Mouse (Mus musculus) neural tube, embryonic 13.5 days (tissue): Measurements from ENCODE around the gene L3mbtl1. TPM values are rescaled to one million over a fixed set of nuclear protein-coding genes. Genes with fewer than 3 reads are reported as not detected.

ENCODE experiments used
- ATAC-seq: fragments of 200-750 bp; cut with Nextera tagmentation; 2 replicates; pipeline ENCODE4 v1.8.0; 2017; ENCODE audit warnings: low read depth, mild to moderate bottlenecking, moderate TSS enrichment, moderate library complexity
- H3K27ac ChIP-seq: fragments of 300-500 bp; sonication (generic); replicated peaks from 2 replicates; pipeline ENCODE4 v1.5.1; 2015; ENCODE audit warnings: moderate library complexity, mild to moderate bottlenecking, inconsistent platforms
- H3K27me3 ChIP-seq: fragments of 300-500 bp; sonication (generic); 2 replicates; pipeline ENCODE4 v1.6.1; 2015; ENCODE audit warnings: mild to moderate bottlenecking, inconsistent platforms
- H3K36me3 ChIP-seq: fragments of 300-500 bp; sonication (generic); 2 replicates; pipeline ENCODE4 v1.6.1; 2015; ENCODE audit warnings: mild to moderate bottlenecking, inconsistent platforms
- H3K4me1 ChIP-seq: fragments of 300-500 bp; sonication (generic); replicated peaks from 2 replicates; pipeline ENCODE4 v1.6.1; 2015; ENCODE audit warnings: inconsistent platforms
- H3K4me2 ChIP-seq: fragments of 300-500 bp; sonication (generic); 2 replicates; pipeline ENCODE4 v1.6.1; 2015; ENCODE audit warnings: inconsistent platforms, mild to moderate bottlenecking, moderate library complexity
- H3K4me3 ChIP-seq: fragments of 300-500 bp; sonication (generic); 2 replicates; pipeline ENCODE4 v1.5.1; 2015; ENCODE audit warnings: mild to moderate bottlenecking, inconsistent platforms
- H3K9ac ChIP-seq: fragments of 300-500 bp; sonication (generic); 2 replicates; pipeline ENCODE4 v1.6.1; 2015; ENCODE audit warnings: moderate library complexity, mild to moderate bottlenecking, inconsistent platforms
- H3K9me3 ChIP-seq: fragments of 300-500 bp; sonication (generic); 2 replicates; pipeline ENCODE4 v1.6.1; 2016; ENCODE audit warnings: inconsistent platforms
- WGBS: fragments of 180-500 bp; shearing (Covaris S2); methylation state at CpG from one replicate; pipeline ENCODE4 v1.1.7; 2015; 5-methylcytosine and 5-hydroxymethylcytosine counted together
- polyA plus RNA-seq: library from polyadenylated mRNA; unstranded; fragments of >200 nt; fragmentation: Nextera tagmentation; extraction: Ambion mirVana; gene quantifications from 2 replicates; pipeline ENCODE4 v1.2.1, GENCODE M21; 2015

The L3mbtl1 gene
- polyA plus RNA-seq, 1 experiment from 2014 or later, result 1.1 TPM

- H3K27ac ChIP-seq, result no peak overlapping the region
- H3K9ac ChIP-seq, result no peak overlapping the region
- H3K4me3 ChIP-seq, result peak overlapping the region; percentile 20
- no peak for ATAC-seq
- H3K9me3 ChIP-seq, result no peaks in the 10 kb centered on the region
- peaks cover 11% of the 10 kb centered on the region for H3K27me3 ChIP-seq
- peaks cover 10% of the 10 kb centered on the region for H3K4me1 ChIP-seq
- no peaks in the 10 kb centered on the region for H3K36me3 ChIP-seq
- peak overlapping the region; percentile 42 for H3K4me2 ChIP-seq
- WGBS, result 40% methylated on average over 15 of the region's 15 CpGs
Measured at GRCm38 (mm10) chr2:162947736-162948135, 4.5 kb downstream of the L3mbtl1 start.

DNA sequence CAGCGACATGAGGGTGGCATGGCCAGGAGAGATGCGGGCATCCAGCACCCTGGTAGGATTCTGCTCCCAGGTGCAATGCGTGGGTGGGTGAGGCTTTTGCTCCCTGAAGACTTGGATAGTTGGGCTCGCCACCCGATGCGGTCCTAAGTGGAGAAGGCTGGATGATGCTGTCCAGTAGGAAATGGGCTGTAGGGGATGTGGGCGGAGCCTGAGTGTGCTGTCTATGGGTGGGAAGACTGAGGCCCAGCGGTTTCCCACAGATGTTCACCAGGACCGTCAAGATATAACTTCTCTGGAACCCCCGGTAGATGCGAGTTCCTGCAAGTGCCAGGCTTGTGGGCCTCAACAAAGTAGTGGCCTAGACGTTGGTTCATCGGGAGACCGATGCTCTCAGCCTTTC is 4.9 kb downstream of the L3mbtl1 start:
- H3K4me3 ChIP-seq, result peak overlapping the region; percentile 20
- no peak overlapping the region for H3K27ac ChIP-seq
- 56% methylated on average over 14 of the region's 14 CpGs for WGBS

DNA sequence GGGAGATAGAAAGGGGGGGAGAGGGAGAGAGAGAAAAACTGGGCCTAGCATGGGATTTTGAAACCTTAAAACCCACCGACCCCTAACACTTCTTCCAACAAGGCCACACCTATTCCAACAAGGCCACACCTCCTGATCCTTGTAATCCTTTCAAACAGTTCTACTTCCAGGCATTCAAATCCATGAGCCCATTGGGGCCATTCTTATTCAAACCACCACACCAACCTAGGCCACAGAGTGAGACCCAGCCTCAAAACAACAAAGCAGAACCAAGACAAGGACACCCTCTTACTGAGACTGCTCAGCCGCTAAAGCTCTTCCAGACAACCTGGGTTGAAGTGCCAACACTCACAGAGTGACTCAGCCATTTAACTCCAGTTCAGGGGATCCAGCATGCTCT is 7.5 kb downstream of the L3mbtl1 start:
- Histone ChIP-seq H3K4me2 (no peak overlapping the region), H3K9me3 (no peaks in the 10 kb centered on the region), H3K4me1 (no peaks in the 10 kb centered on the region), H3K9ac (no peak overlapping the region), H3K4me3 (no peak overlapping the region), H3K27me3 (no peaks in the 10 kb centered on the region), H3K36me3 (no peaks in the 10 kb centered on the region), H3K27ac (no peak overlapping the region)
- no peak for ATAC-seq
- WGBS, result 91% methylated on average over 2 of the region's 2 CpGs

More for the DNA sequence above, 4.9 kb downstream of the L3mbtl1 start:
- Histone ChIP-seq H3K4me2 (peak overlapping the region; percentile 42), H3K27me3 (peaks cover 11% of the 10 kb centered on the region), H3K9me3 (no peaks in the 10 kb centered on the region), H3K9ac (no peak overlapping the region), H3K4me1 (peaks cover 7% of the 10 kb centered on the region), H3K36me3 (no peaks in the 10 kb centered on the region)
- no peak for ATAC-seq

DNA sequence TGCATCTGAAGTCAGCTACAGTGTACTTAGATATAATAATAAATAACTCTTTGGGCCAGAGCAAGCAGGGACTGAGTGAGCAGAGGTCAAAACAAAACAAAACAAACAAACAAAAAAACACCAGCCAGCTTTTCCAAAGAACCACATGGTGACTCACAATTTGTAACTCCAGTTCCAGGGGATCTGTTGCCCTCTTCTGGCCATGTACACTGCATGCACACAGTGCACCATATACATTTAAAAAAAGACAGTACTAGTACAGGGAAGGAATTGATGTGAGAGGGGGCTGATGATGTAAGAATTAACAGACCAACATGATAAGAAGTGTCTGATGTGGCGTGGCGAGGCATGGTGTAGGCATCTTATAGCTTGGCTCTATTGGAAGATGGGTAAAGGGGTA is 13.6 kb downstream of the L3mbtl1 start:
- Histone ChIP-seq H3K4me2 (no peak overlapping the region), H3K9ac (no peak overlapping the region), H3K36me3 (no peaks in the 10 kb centered on the region), H3K9me3 (no peaks in the 10 kb centered on the region), H3K27ac (no peak overlapping the region), H3K4me3 (no peak overlapping the region), H3K27me3 (no peaks in the 10 kb centered on the region), H3K4me1 (no peaks in the 10 kb centered on the region)
- WGBS, result 98% methylated on average over 2 of the region's 2 CpGs
- ATAC-seq, result no peak

- no peak overlapping the region for H3K4me3 ChIP-seq
- no peak overlapping the region for H3K4me2 ChIP-seq
- no peaks in the 10 kb centered on the region for H3K4me1 ChIP-seq
- no peaks in the 10 kb centered on the region for H3K27me3 ChIP-seq
- no peak overlapping the region for H3K9ac ChIP-seq
- no peak for ATAC-seq
- H3K9me3 ChIP-seq, result no peaks in the 10 kb centered on the region
- no peak overlapping the region for H3K27ac ChIP-seq
- WGBS, result 70% methylated on average over 8 of the region's 10 CpGs
- no peaks in the 10 kb centered on the region for H3K36me3 ChIP-seq
Measured at GRCm38 (mm10) chr2:162961321-162961720, 18.0 kb downstream of the L3mbtl1 start.

DNA sequence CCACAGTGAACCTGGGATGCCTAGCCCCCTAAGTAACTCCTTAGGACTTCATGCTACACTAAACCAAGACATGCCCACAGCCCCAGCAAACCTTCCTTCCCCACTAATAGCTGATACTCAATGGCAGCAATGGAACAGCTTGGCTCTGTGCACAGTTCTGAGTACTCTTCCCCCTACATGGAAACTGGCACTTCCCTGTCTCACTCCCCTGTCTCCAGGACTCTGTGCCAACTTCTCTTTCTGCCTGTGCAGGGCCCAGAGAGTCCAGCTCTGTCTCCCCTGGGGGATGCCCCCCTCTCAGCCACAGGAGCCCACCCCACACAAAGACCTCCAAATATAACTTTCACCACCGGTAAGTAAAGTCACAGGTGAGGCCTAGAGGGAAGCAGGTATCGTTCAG is 23.5 kb downstream of the L3mbtl1 start:
- Histone ChIP-seq H3K4me3 (no peak overlapping the region), H3K4me2 (no peak overlapping the region), H3K9me3 (no peaks in the 10 kb centered on the region), H3K27me3 (no peaks in the 10 kb centered on the region), H3K9ac (no peak overlapping the region), H3K27ac (no peak overlapping the region), H3K36me3 (no peaks in the 10 kb centered on the region), H3K4me1 (no peaks in the 10 kb centered on the region)
- ATAC-seq, result no peak
- 90% methylated on average over 2 of the region's 2 CpGs for WGBS

DNA sequence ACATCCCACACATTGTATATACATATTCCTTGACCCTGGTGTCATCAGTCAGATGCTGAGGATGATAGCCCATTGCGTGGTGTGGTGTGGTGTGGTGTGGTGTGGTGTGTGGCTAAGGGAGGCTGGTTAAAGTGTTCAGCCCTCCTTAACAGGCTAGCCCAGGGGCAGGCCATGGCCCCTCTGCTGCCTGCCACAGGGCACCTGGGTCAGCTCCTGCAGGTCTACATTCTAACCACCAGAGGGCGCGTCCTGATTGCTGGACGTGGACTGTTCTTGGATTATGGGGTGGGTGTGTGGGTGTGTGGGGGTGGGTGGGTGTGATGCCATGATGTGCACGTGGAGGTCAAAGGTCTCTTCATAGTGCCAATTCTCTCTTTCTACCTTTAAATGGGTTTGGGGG is 25.1 kb downstream of the L3mbtl1 start:
- peaks cover 2% of the 10 kb centered on the region for H3K4me1 ChIP-seq
- no peak overlapping the region for H3K4me2 ChIP-seq
- ATAC-seq, result no peak
- H3K36me3 ChIP-seq, result no peaks in the 10 kb centered on the region
- no peak overlapping the region for H3K4me3 ChIP-seq
- H3K27me3 ChIP-seq, result no peaks in the 10 kb centered on the region
- no peak overlapping the region for H3K27ac ChIP-seq
- no peaks in the 10 kb centered on the region for H3K9me3 ChIP-seq
- 4% methylated on average over 5 of the region's 5 CpGs for WGBS
- H3K9ac ChIP-seq, result no peak overlapping the region

GRCm38 (mm10) chr2:162969101-162969500 is 25.8 kb downstream of the L3mbtl1 start:
- H3K4me2 ChIP-seq, result no peak overlapping the region
- no peak overlapping the region for H3K9ac ChIP-seq
- H3K4me1 ChIP-seq, result peaks cover 8% of the 10 kb centered on the region
- H3K36me3 ChIP-seq, result no peaks in the 10 kb centered on the region
- 86% methylated on average over 3 of the region's 3 CpGs for WGBS
- no peak for ATAC-seq
- no peak overlapping the region for H3K4me3 ChIP-seq
- H3K27me3 ChIP-seq, result no peaks in the 10 kb centered on the region
- H3K27ac ChIP-seq, result no peak overlapping the region
- H3K9me3 ChIP-seq, result no peaks in the 10 kb centered on the region

GRCm38 (mm10) chr2:162970896-162971295 is 27.6 kb downstream of the L3mbtl1 start:
- H3K4me1 ChIP-seq, result peaks cover 24% of the 10 kb centered on the region
- no peaks in the 10 kb centered on the region for H3K9me3 ChIP-seq
- no peaks in the 10 kb centered on the region for H3K36me3 ChIP-seq
- ATAC-seq, result no peak
- WGBS, result 88% methylated on average over 6 of the region's 6 CpGs
- H3K4me2 ChIP-seq, result no peak overlapping the region
- H3K9ac ChIP-seq, result no peak overlapping the region
- H3K27me3 ChIP-seq, result no peaks in the 10 kb centered on the region
- H3K27ac ChIP-seq, result no peak overlapping the region
- H3K4me3 ChIP-seq, result no peak overlapping the region

- Histone ChIP-seq H3K27me3 (no peaks in the 10 kb centered on the region), H3K4me1 (peaks cover 27% of the 10 kb centered on the region), H3K36me3 (no peaks in the 10 kb centered on the region), H3K9ac (no peak overlapping the region), H3K9me3 (no peaks in the 10 kb centered on the region), H3K27ac (no peak overlapping the region), H3K4me2 (no peak overlapping the region), H3K4me3 (no peak overlapping the region)
- ATAC-seq, result no peak
- WGBS, result 59% methylated on average over 7 of the region's 7 CpGs
Measured at GRCm38 (mm10) chr2:162972752-162973151, 29.5 kb downstream of the L3mbtl1 start.

DNA sequence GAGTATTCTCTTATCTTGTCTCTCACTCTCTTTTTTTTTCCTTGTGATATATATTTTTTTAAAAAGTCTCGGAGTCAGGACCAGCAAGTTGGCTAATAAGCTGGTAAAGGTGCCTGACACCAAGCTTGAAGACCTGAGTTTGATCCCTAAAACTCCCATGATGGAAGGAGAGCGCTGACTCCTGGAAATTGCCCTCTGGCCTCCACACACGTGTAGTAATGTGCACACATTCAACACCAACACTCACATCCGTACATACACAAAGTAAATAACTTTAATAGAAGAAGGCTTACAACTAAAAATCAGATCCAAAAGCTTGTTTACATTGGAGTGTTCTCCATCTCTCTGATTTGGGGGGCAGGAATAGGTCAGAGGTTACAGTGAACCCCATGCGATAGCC is 29.9 kb downstream of the L3mbtl1 start:
- Histone ChIP-seq H3K27ac (no peak overlapping the region), H3K27me3 (no peaks in the 10 kb centered on the region), H3K9ac (no peak overlapping the region), H3K4me3 (no peak overlapping the region), H3K9me3 (no peaks in the 10 kb centered on the region), H3K4me1 (peaks cover 27% of the 10 kb centered on the region), H3K4me2 (no peak overlapping the region), H3K36me3 (no peaks in the 10 kb centered on the region)
- WGBS, result 74% methylated on average over 5 of the region's 5 CpGs
- no peak for ATAC-seq

DNA sequence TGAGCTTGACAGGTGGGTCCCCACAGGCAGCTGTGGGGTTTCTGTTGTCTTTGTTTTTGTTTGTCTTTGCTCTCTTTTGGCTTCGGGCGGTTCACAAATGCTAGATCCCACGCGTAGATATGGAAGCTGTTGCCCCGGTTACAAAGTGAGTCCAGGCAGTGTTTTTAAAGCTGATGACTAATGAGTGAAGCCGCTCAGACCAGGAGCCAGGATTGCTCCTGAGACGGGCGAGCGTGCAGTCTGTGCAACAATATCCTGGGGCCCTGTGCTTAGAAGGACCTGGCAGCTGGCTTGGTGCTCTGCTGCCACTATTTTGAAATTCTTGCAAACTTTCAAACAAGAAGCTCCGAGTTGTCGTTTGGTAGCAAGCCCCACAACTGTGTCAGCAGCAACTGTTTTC is 30.4 kb downstream of the L3mbtl1 start:
- no peak for ATAC-seq
- no peak overlapping the region for H3K4me3 ChIP-seq

GRCm38 (mm10) chr2:162975157-162975775 is 32.0 kb downstream of the L3mbtl1 start:
- Histone ChIP-seq H3K4me2 (no peak overlapping the region), H3K9me3 (no peaks in the 10 kb centered on the region), H3K4me1 (peaks cover 27% of the 10 kb centered on the region), H3K9ac (no peak overlapping the region), H3K27me3 (no peaks in the 10 kb centered on the region), H3K27ac (no peak overlapping the region), H3K36me3 (no peaks in the 10 kb centered on the region), H3K4me3 (no peak overlapping the region)
- ATAC-seq, result peak; percentile 52
- 73% methylated on average over 11 of the region's 11 CpGs for WGBS

More for the DNA sequence above, 30.4 kb downstream of the L3mbtl1 start:
- peaks cover 27% of the 10 kb centered on the region for H3K4me1 ChIP-seq
- no peak overlapping the region for H3K27ac ChIP-seq
- H3K9me3 ChIP-seq, result no peaks in the 10 kb centered on the region
- H3K9ac ChIP-seq, result no peak overlapping the region
- H3K27me3 ChIP-seq, result no peaks in the 10 kb centered on the region
- 19% methylated on average over 11 of the region's 11 CpGs for WGBS
- no peak overlapping the region for H3K4me2 ChIP-seq
- H3K36me3 ChIP-seq, result no peaks in the 10 kb centered on the region
